Mouse (Mus musculus) layer of hippocampus, adult 8-10 months (tissue): Measurements from ENCODE around the gene Rab20. TPM values are rescaled to one million over a fixed set of nuclear protein-coding genes. Genes with fewer than 3 reads are reported as not detected.

Source experiments
- DNase-seq, 2 experiments: peaks; one replicate each; pipeline ENCODE4 v3.0.0; 2022; ENCODE audit warnings: low spot score in 2 of 2
- total RNA-seq, 4 experiments: library from RNA; stranded (reverse); gene quantifications; 2 replicates each; pipeline ENCODE4 v1.2.4; 2022

The Rab20 gene
- total RNA-seq, 4 experiments from 2014 or later, result 0.31 to 2.8 (median 0.90) TPM; not detected in 1

- peak; percentile 51 to 70 for DNase-seq
Observed at GRCm38 (mm10) chr8:11405722-11406481, 72.6 kb downstream of the Rab20 start.

GRCm38 (mm10) chr8:11404614-11405013 lies 73.9 kb downstream of the Rab20 start:
- no peak for DNase-seq

- DNase-seq, result no peak
Observed at GRCm38 (mm10) chr8:11403813-11404212, 74.7 kb downstream of the Rab20 start.

Other genes with a start within 250 kb of the Rab20 start
- 10 to 100 TPM; 39.6 to 55.5 (median 43.9) TPM for gene Col4a2, start 165.9 kb downstream of the Rab20 start, total RNA-seq
- gene Col4a1, start 165.9 kb downstream of the Rab20 start, total RNA-seq, result 10 to 100 TPM; 34.9 to 38.4 (median 36.1) TPM
- 10 to 100 TPM; 57.5 to 64.5 (median 63.5) TPM for gene Naxd, start 18.8 kb upstream of the Rab20 start, total RNA-seq
- gene Cars2, start 72.1 kb upstream of the Rab20 start, total RNA-seq, result 10 to 100 TPM; 25.6 to 31.8 (median 27.4) TPM
- gene Ing1, start 76.9 kb upstream of the Rab20 start, total RNA-seq, result 10 to 100 TPM; 35.7 to 43.2 (median 41.5) TPM
- gene Ankrd10, start 157.0 kb upstream of the Rab20 start, total RNA-seq, result 10 to 100 TPM; 51.0 to 76.2 (median 67.2) TPM
- gene 1700016D06Rik, start 222.4 kb upstream of the Rab20 start, total RNA-seq, result not detected
- 100 to 1,000 TPM; 103 to 127 (median 110) TPM for gene Arhgef7, start 249.0 kb upstream of the Rab20 start, total RNA-seq